Mouse (Mus musculus) liver, embryonic 16.5 days (tissue): ENCODE results near the gene Gm39115. TPM values are rescaled to one million over a fixed set of nuclear protein-coding genes. Genes with fewer than 3 reads are reported as not detected.
"Not testable (repeated sequence)": the region's sequence is repeated elsewhere in the genome, so short reads cannot be mapped to it uniquely, and the experiment has no call there.

Source experiments
- ATAC-seq: fragments of 200-750 bp; cut with Nextera tagmentation; 2 replicates; pipeline ENCODE4 v1.8.0; 2017; ENCODE audit warnings: low read depth, mild to moderate bottlenecking, moderate number of reproducible peaks, moderate library complexity
- H3K27ac ChIP-seq: fragments of 300-500 bp; sonication (generic); 2 replicates; pipeline ENCODE4 v1.5.1; 2014; ENCODE audit warnings: mild to moderate bottlenecking, low read length
- H3K27me3 ChIP-seq: fragments of 300-500 bp; sonication (generic); 2 replicates; pipeline ENCODE4 v1.6.1; 2014; ENCODE audit warnings: low read depth, low read length, mixed read lengths; ENCODE audit not compliant: control insufficient read depth, insufficient read depth
- H3K36me3 ChIP-seq: fragments of 300-500 bp; sonication (generic); 2 replicates; pipeline ENCODE4 v1.6.1; 2014; ENCODE audit warnings: mild to moderate bottlenecking; ENCODE audit not compliant: control insufficient read depth, insufficient read depth
- H3K4me1 ChIP-seq: fragments of 300-500 bp; sonication (generic); 2 replicates; pipeline ENCODE4 v1.6.1; 2014; ENCODE audit warnings: low read depth, low read length, mixed read lengths; ENCODE audit not compliant: control insufficient read depth
- H3K4me2 ChIP-seq: fragments of 300-500 bp; sonication (generic); 2 replicates; pipeline ENCODE4 v1.6.1; 2014; ENCODE audit warnings: low read depth, low read length, mixed read lengths
- H3K4me3 ChIP-seq: fragments of 300-500 bp; sonication (generic); 2 replicates; pipeline ENCODE4 v1.5.1; 2014; ENCODE audit warnings: low read depth, mild to moderate bottlenecking, low read length
- H3K9ac ChIP-seq: fragments of 300-500 bp; sonication (generic); 2 replicates; pipeline ENCODE4 v1.6.1; 2014; ENCODE audit warnings: low read depth, low read length
- H3K9me3 ChIP-seq: fragments of 300-500 bp; sonication (generic); replicated peaks from 2 replicates; pipeline ENCODE4 v1.6.1; 2016; ENCODE audit warnings: low read length; ENCODE audit not compliant: control insufficient read depth
- WGBS: fragments of 180-500 bp; shearing (Covaris S2); extraction: QIAGEN DNeasy Blood & Tissue Kit; methylation state at CpG from one replicate; pipeline ENCODE4 v1.1.7; 2014; ENCODE audit not compliant: insufficient replicate concordance; 5-methylcytosine and 5-hydroxymethylcytosine counted together
- polyA plus RNA-seq: library from polyadenylated mRNA; unstranded; fragments of >200 nt; fragmentation: Nextera tagmentation; extraction: Ambion mirVana; gene quantifications from 2 replicates; pipeline ENCODE4 v1.2.1, GENCODE M21; 2015

The Gm39115 gene
- polyA plus RNA-seq = not detected in 2 replicates

DNA sequence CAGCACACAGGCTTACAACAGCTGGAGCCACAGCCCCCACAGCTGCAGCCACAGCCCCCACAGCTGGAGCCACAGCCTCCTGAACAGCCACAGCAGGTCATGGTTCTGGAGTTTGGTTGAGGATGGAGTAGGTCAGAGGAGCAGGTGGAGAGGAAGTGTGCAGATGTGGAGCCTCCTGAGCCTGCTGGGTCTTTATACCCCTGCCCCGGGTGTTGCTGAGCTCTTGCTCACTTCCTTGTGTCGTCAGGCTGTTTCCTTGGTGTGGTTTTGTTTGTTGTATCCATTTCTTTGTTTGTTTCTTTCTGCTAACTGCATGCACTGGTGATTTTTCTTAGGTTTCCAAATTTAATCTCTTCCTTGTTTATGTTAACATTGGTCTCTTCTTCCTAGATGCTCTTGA, at the start of gene Gm39115:
Gm39115 (minus strand) TSS at position 101 of the 400 bp plus-strand sequence.
- not testable (repeated sequence) for H3K27ac ChIP-seq, H3K4me3 ChIP-seq, H3K4me2 ChIP-seq, H3K9me3 ChIP-seq, ATAC-seq, H3K4me1 ChIP-seq, H3K27me3 ChIP-seq, H3K9ac ChIP-seq, H3K36me3 ChIP-seq
- WGBS = 2% methylated on average over 2 of the region's 2 CpGs

- no peak overlapping the region for H3K9ac ChIP-seq
- WGBS = 21% methylated on average over 1 of the region's 1 CpGs
- no peak overlapping the region for H3K4me2 ChIP-seq
- no peaks in the 10 kb centered on the region for H3K27me3 ChIP-seq
- H3K4me3 ChIP-seq = no peak overlapping the region
- H3K4me1 ChIP-seq = no peaks in the 10 kb centered on the region
- ATAC-seq = no peak
- no peaks in the 10 kb centered on the region for H3K36me3 ChIP-seq
- H3K9me3 ChIP-seq = no peaks in the 10 kb centered on the region
- H3K27ac ChIP-seq = no peak overlapping the region
These were observed 45.2 kb upstream of the Gm39115 start for GRCm38 (mm10) chr7:142181021-142181420.

- no peaks in the 10 kb centered on the region for H3K9me3 ChIP-seq
- WGBS = 55% methylated on average over 1 of the region's 1 CpGs
- H3K4me1 ChIP-seq = no peaks in the 10 kb centered on the region
- H3K4me3 ChIP-seq = no peak overlapping the region
- no peaks in the 10 kb centered on the region for H3K27me3 ChIP-seq
- ATAC-seq = no peak
- no peaks in the 10 kb centered on the region for H3K36me3 ChIP-seq
- no peak overlapping the region for H3K27ac ChIP-seq
- no peak overlapping the region for H3K4me2 ChIP-seq
- no peak overlapping the region for H3K9ac ChIP-seq
These were observed 42.9 kb upstream of the Gm39115 start for GRCm38 (mm10) chr7:142178685-142179084.

DNA sequence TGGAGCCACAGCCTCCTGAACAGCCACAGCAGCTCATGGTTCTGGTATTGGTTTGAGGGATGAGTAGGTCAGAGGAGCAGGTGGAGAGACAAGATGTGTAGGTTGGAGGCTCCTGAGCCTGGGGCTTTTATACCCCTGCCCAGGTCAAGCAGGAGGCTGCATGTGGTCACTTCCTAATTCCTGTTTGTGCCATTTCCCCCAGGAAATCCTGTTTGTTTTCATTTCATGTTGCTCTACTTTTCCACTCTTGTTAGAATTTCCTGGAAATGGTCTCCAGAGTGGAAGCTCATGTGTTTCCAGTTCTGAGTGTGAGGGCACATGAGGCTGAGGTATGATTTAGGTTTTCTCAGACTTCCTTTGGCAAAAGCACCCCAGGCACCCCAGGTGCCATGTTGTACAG, 40.1 kb upstream of the Gm39115 start, which contains the start of gene Krtap5-2:
Krtap5-2 (minus strand) TSS at position 101 of the 400 bp plus-strand sequence.
- not testable (repeated sequence) for H3K36me3 ChIP-seq, H3K27me3 ChIP-seq, H3K4me3 ChIP-seq, ATAC-seq, H3K4me1 ChIP-seq, H3K9ac ChIP-seq, H3K4me2 ChIP-seq, H3K9me3 ChIP-seq, H3K27ac ChIP-seq

DNA sequence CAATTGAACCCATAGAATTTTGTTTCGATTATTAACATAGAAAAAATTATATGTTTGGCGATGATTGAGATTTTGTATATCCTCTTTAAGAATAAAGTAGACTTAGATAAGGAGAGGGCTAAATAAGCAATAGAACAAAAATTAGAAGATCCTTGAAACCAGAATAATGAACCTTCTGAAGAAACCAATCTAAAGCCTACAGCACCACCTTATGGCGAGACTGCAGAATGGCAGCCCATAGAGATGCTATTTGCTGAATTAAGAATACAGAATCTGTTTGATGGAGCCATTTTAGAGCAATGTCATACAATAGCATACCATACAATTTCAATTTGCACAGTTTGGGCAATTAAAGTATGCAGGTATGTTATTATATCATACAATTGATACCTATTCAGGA, 34.0 kb upstream of the Gm39115 start:
- Histone ChIP-seq H3K4me1 (no peaks in the 10 kb centered on the region), H3K9me3 (no peaks in the 10 kb centered on the region)
- WGBS = 36% methylated on average over 3 of the region's 3 CpGs

DNA sequence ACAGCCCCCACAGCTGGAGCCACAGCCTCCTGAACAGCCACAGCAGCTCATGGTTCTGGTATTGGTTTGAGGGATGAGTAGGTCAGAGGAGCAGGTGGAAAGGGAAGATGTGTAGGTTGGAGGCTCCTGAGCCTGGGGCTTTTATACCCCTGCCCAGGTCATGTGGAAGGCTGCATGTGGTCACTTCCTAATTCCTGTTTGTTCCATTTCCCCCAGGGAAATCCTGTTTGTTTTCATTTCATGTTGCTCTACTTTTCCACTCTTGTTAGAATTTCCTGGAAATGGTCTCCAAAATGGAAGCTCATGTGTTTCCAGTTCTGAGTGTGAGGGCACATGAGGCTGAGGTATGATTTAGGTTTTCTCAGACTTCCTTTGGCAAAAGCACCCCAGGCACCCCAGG, 29.8 kb upstream of the Gm39115 start, which contains the start of gene Gm4553:
Gm4553 (minus strand) TSS at position 101 of the 400 bp plus-strand sequence.
- H3K4me2 ChIP-seq, H3K9ac ChIP-seq, H3K9me3 ChIP-seq, H3K27ac ChIP-seq, H3K36me3 ChIP-seq, ATAC-seq, H3K4me3 ChIP-seq, H3K27me3 ChIP-seq, H3K4me1 ChIP-seq: not testable (repeated sequence)

More for the DNA sequence above, 34.0 kb upstream of the Gm39115 start:
- H3K36me3 ChIP-seq = no peaks in the 10 kb centered on the region
- no peak overlapping the region for H3K9ac ChIP-seq
- H3K27ac ChIP-seq = no peak overlapping the region
- H3K27me3 ChIP-seq = no peaks in the 10 kb centered on the region
- no peak overlapping the region for H3K4me3 ChIP-seq
- no peak for ATAC-seq
- H3K4me2 ChIP-seq = no peak overlapping the region

GRCm38 (mm10) chr7:142159366-142159765, 23.5 kb upstream of the Gm39115 start:
- Histone ChIP-seq H3K4me1 (no peaks in the 10 kb centered on the region), H3K27me3 (no peaks in the 10 kb centered on the region), H3K9ac (no peak overlapping the region), H3K27ac (no peak overlapping the region), H3K4me2 (no peak overlapping the region), H3K9me3 (no peaks in the 10 kb centered on the region), H3K36me3 (no peaks in the 10 kb centered on the region), H3K4me3 (no peak overlapping the region)
- 82% methylated on average over 3 of the region's 3 CpGs for WGBS
- no peak for ATAC-seq

DNA sequence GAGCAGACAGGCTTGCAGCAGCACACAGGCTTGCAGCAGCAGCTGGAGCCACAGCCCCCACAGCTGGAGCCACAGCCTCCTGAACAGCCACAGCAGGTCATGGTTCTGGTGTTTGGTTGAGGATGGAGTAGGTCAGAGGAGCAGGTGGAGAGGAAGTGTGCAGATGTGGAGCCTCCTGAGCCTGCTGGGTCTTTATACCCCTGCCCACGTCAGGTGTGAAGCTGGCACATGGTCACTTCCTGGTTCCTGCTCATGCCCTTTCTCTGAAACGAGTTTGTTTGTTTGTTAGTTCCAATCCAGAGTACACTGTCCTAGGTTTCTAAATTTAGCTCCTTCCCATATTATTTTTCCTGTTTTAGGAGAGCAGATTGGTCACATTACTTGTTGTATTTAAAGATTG, 21.2 kb upstream of the Gm39115 start, which contains the start of gene Gm29735:
Gm29735 (minus strand) TSS at position 101 of the 400 bp plus-strand sequence.
- not testable (repeated sequence) for H3K27me3 ChIP-seq, H3K4me1 ChIP-seq, H3K27ac ChIP-seq, H3K36me3 ChIP-seq, ATAC-seq, H3K4me3 ChIP-seq, H3K9ac ChIP-seq, H3K4me2 ChIP-seq, H3K9me3 ChIP-seq
- WGBS = 26% methylated on average over 2 of the region's 2 CpGs

DNA sequence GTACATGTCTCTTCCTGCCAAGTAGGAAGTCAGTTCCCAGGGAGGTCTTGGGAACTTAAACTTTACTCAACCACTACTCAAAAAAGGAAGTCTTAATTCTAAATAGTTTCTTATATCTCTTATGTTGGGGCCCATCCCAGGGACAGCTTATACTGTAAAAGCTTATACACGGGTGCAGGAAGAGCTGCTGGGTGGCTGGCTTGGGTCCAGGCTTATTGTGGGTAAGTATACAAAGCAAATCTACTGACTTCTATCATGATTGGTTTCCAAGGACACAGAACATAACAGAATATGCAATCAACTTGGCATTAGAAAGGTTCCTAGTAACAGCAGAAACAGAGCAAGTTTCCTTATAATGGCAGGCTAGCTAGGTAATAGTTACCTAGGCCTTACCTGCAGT, 19.5 kb upstream of the Gm39115 start:
- Histone ChIP-seq H3K27ac (no peak overlapping the region), H3K4me3 (no peak overlapping the region), H3K4me2 (no peak overlapping the region), H3K9me3 (no peaks in the 10 kb centered on the region), H3K36me3 (no peaks in the 10 kb centered on the region), H3K4me1 (no peaks in the 10 kb centered on the region), H3K27me3 (no peaks in the 10 kb centered on the region), H3K9ac (no peak overlapping the region)
- 27% methylated on average over 1 of the region's 1 CpGs for WGBS
- ATAC-seq = no peak
